Mouse (Mus musculus) midbrain, postnatal 0 days (tissue): ENCODE data around the gene Pitx2. TPM values are rescaled to one million over a fixed set of nuclear protein-coding genes. Genes with fewer than 3 reads are reported as not detected.

Experiments
- ATAC-seq: fragments of 200-750 bp; cut with Nextera tagmentation; 2 replicates; pipeline ENCODE4 v1.8.0; 2017; ENCODE audit warnings: moderate number of reproducible peaks, mild to moderate bottlenecking, moderate TSS enrichment, moderate library complexity; ENCODE audit not compliant: low FRiP score
- DNase-seq: peaks from one replicate; pipeline ENCODE4 v3.0.0-alpha.2; 2015; ENCODE audit warnings: low spot score
- H3K27ac ChIP-seq: fragments of 300-500 bp; sonication (generic); 2 replicates; pipeline ENCODE4 v1.5.1; 2014; ENCODE audit warnings: low read depth, mild to moderate bottlenecking, low read length, mixed read lengths
- H3K27me3 ChIP-seq: fragments of 300-500 bp; sonication (generic); 2 replicates; pipeline ENCODE4 v1.6.1; 2014; ENCODE audit warnings: low read length, control low read depth, mixed read lengths; ENCODE audit not compliant: insufficient read depth
- H3K36me3 ChIP-seq: fragments of 300-500 bp; sonication (generic); 2 replicates; pipeline ENCODE4 v1.6.1; 2014; ENCODE audit warnings: low read length, control low read depth, mixed read lengths; ENCODE audit not compliant: insufficient read depth
- H3K4me1 ChIP-seq: fragments of 300-500 bp; sonication (generic); 2 replicates; pipeline ENCODE4 v1.6.1; 2014; ENCODE audit warnings: mild to moderate bottlenecking, control low read depth, antibody characterized with exemption, low read length, mixed read lengths; ENCODE audit not compliant: insufficient read depth
- H3K4me2 ChIP-seq: fragments of 300-500 bp; sonication (generic); 2 replicates; pipeline ENCODE4 v1.6.1; 2014; ENCODE audit warnings: low read depth, mild to moderate bottlenecking, low read length, mixed read lengths; ENCODE audit not compliant: poor library complexity, severe bottlenecking
- H3K4me3 ChIP-seq: fragments of 300-500 bp; sonication (generic); 2 replicates; pipeline ENCODE4 v1.5.1; 2014; ENCODE audit warnings: low read depth, mild to moderate bottlenecking, low read length, moderate library complexity
- H3K9ac ChIP-seq: fragments of 300-500 bp; sonication (generic); replicated peaks from 2 replicates; pipeline ENCODE4 v1.6.1; 2014; ENCODE audit warnings: mild to moderate bottlenecking, low read length, moderate library complexity, mixed read lengths; ENCODE audit not compliant: poor library complexity, severe bottlenecking
- H3K9me3 ChIP-seq: fragments of 300-500 bp; sonication (generic); 2 replicates; pipeline ENCODE4 v1.6.1; 2016; ENCODE audit warnings: low read length, control low read depth
- CTCF ChIP-seq: IDR thresholded peaks from 2 replicates; pipeline ENCODE4 v1.5.1; 2016; ENCODE audit warnings: antibody characterized with exemption, mild to moderate bottlenecking
- WGBS: fragments of 180-500 bp; shearing (Covaris S2); extraction: QIAGEN DNeasy Blood & Tissue Kit; methylation state at CpG from one replicate; pipeline ENCODE4 v1.1.7; 2014; 5-methylcytosine and 5-hydroxymethylcytosine counted together
- polyA plus RNA-seq: library from polyadenylated mRNA; unstranded; fragments of >200 nt; fragmentation: Nextera tagmentation; extraction: Ambion mirVana; gene quantifications from 2 replicates; pipeline ENCODE4 v1.2.1, GENCODE M21; 2015
- total RNA-seq: library from RNA; depleted of rRNA; stranded (reverse); fragments of >200 nt; gene quantifications from 2 replicates; pipeline ENCODE4 v1.2.3, GENCODE M21; 2014

The Pitx2 gene
- total and polyA plus RNA-seq, 2 experiments from 2014 or later: 10.4 to 28.7 TPM

DNA sequence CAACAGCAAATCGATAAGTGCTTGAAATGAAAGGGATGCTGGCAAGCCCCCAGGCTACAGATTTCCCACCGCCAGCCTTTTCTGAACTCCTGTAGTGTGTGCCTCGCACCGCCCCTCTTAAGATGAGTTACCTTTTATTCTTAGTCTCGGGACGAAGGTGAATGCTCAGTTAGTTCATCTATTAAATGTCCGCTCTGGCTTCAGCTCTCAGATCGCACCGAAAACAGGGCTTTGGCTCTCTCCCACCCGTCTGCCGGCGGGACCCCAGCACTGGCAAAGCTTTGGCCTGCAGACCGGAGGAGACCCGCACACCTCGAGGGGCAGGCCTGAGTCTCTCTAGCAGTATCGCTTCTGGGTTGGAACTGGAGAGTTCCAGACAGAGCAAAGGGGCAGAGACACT lies 4.6 kb upstream of the Pitx2 start:
- H3K4me1 ChIP-seq: no peaks in the 10 kb centered on the region
- no peak overlapping the region for H3K27ac ChIP-seq
- H3K9me3 ChIP-seq: no peaks in the 10 kb centered on the region
- no peak overlapping the region for H3K9ac ChIP-seq
- DNase-seq (no peak), ATAC-seq (no peak)
- no peaks in the 10 kb centered on the region for H3K36me3 ChIP-seq
- H3K4me3 ChIP-seq: no peak overlapping the region
- no peak for TF ChIP-seq CTCF
- H3K27me3 ChIP-seq: peaks cover 71% of the 10 kb centered on the region
- under 1% methylated on average over 16 of the region's 16 CpGs for WGBS
- no peak overlapping the region for H3K4me2 ChIP-seq

DNA sequence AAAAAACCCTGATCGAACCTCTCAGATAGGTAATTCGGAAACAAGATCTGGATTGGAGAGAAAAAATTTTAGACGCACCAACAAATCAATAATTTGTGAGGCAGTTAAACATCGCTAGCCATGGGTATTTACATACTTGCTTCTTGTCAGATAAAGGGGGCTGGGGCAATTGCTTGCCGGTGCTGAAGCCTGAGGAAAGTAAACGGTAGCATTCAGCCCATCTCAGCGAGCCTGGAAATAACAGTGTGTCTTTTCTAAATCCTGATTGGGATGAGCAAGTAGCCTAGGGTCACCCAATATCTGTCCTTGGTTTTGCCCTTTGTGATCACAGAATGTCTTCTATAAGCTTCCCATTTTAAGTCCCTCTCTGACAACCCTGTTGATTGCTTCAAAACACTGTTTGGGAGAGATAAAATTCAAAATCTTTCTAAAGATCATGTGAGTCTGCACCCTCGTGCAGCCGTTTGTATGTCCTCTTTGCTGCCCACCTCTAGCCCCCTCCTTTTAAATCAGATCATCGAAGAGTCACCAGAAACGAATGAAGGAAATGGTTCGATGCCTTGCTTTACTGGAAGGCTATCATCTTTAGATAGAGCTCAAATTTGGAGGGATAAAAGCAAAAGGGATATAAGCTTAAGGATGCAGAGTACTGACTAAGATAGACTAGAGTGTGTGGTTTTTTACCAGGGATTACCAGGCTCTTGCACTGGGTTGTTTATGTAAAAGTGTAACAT lies 3.7 kb upstream of the Pitx2 start:
- Histone ChIP-seq H3K36me3 (no peaks in the 10 kb centered on the region), H3K9ac (no peak overlapping the region), H3K27ac (no peak overlapping the region), H3K4me3 (no peak overlapping the region), H3K4me1 (no peaks in the 10 kb centered on the region), H3K27me3 (peaks cover 71% of the 10 kb centered on the region), H3K4me2 (no peak overlapping the region), H3K9me3 (no peaks in the 10 kb centered on the region)
- WGBS: 4% methylated on average over 12 of the region's 12 CpGs
- DNase-seq: no peak
- TF ChIP-seq CTCF: no peak
- no peak for ATAC-seq

DNA sequence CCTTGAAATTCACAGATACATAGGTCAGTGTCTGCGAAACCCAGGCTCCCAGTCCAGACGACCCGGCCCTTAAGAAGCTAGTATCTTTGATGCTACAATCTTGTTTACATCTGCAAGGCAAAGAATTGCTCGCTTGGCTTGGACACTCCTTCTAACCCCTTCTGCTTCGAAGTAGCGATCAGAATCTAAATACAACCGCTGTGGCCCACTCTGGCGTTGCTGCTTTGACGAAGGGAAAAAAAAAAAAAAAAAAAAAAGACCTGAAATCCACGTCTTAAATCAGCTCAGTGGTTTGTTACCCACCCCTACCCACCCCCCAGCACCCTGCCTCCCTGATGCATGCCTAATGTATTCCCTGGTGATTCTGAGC lies 3.1 kb upstream of the Pitx2 start:
- Histone ChIP-seq H3K9ac (no peak overlapping the region), H3K4me2 (no peak overlapping the region), H3K9me3 (no peaks in the 10 kb centered on the region), H3K27ac (no peak overlapping the region), H3K4me3 (no peak overlapping the region), H3K4me1 (no peaks in the 10 kb centered on the region), H3K36me3 (no peaks in the 10 kb centered on the region), H3K27me3 (peaks cover 69% of the 10 kb centered on the region)
- under 1% methylated on average over 10 of the region's 10 CpGs for WGBS
- no peak for TF ChIP-seq CTCF
- no peak for ATAC-seq
- DNase-seq: no peak

DNA sequence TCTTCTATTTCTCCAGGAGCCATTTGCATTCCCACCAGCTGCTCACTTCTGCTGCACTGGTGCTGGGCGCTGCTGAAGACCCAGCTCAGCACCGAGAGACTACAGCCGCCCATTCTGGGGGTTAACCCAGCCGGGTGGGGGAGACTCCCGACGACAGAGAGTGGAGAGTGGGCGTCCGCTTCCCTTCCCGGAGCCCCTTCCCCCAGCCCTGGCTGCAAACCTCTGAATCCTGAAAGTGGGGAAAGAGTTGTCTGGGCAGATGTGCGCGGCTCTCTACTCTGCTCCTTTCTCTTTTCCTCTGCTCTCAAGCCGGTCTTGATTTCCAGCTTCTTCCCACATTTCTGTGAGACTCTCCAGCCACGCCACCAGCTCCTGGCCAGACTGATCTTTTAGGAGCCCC lies 2.6 kb upstream of the Pitx2 start:
- Histone ChIP-seq H3K4me3 (no peak overlapping the region), H3K4me1 (no peaks in the 10 kb centered on the region), H3K4me2 (no peak overlapping the region), H3K36me3 (no peaks in the 10 kb centered on the region), H3K9ac (no peak overlapping the region), H3K27ac (no peak overlapping the region), H3K9me3 (no peaks in the 10 kb centered on the region), H3K27me3 (peaks cover 69% of the 10 kb centered on the region)
- 0% methylated on average over 13 of the region's 13 CpGs for WGBS
- DNase-seq (no peak), ATAC-seq (no peak)
- no peak for TF ChIP-seq CTCF

DNA sequence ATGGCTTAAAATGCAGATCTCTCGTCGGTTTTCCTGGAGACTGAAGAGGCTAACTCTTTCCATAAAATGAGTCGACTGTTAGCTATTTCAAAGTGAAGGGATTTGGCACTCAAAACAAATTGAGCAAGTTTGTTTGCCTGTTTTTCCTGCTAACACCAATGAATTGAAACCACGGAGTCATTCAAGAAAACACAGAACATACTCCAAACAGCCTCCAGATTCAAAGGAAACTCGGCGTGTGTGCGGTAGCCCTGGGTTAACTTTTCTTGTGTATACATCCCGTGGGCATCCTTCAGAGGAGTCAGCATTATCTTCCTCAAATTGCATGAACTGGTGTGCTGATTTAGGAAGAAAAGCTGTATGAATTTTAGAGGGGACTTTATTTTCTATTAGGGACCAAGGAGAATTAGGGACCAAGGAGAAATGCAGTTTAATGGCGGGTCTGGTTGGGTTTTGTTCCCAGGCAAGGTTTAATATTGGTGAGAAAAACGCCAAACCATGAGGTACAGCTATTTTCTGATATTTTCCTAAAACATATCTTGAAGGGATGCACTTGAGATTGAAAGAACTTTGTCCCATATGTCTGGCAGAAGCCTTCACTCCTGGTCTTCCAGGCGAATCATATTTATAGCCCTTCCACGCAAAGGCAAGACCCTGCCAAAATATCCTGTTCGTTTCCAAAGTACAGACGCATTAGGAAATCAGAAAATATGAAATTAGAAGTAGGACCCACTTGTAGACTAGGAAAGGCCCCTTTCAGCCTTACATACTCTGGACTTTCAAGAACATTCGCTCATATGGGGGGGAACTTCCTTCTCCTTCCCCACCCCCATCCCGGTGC lies 1.7 kb upstream of the Pitx2 start:
- no peak overlapping the region for H3K4me3 ChIP-seq
- H3K4me1 ChIP-seq: no peaks in the 10 kb centered on the region
- H3K9me3 ChIP-seq: no peaks in the 10 kb centered on the region
- WGBS: 3% methylated on average over 16 of the region's 16 CpGs
- no peaks in the 10 kb centered on the region for H3K36me3 ChIP-seq
- DNase-seq: no peak
- no peak overlapping the region for H3K4me2 ChIP-seq
- H3K27ac ChIP-seq: no peak overlapping the region
- no peak for TF ChIP-seq CTCF
- no peak for ATAC-seq
- no peak overlapping the region for H3K9ac ChIP-seq
- H3K27me3 ChIP-seq: peaks cover 70% of the 10 kb centered on the region

DNA sequence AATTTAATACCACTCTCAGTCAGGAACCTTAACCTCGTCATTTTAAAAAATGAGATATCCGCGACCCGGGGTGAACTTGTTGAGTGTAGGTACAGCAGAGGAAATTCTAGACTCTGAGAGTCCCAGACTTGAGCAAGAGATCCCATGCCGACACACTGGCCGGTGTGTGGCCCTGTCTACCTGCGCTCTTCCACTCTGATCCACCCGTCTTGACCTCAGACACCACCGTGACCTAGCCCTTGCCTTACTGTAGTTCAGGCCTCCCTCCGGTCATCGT lies 1.1 kb upstream of the Pitx2 start:
- DNase-seq: no peak
- H3K27ac ChIP-seq: no peak overlapping the region
- peaks cover 69% of the 10 kb centered on the region for H3K27me3 ChIP-seq
- no peaks in the 10 kb centered on the region for H3K36me3 ChIP-seq
- H3K9ac ChIP-seq: no peak overlapping the region
- no peaks in the 10 kb centered on the region for H3K4me1 ChIP-seq
- under 1% methylated on average over 11 of the region's 11 CpGs for WGBS
- TF ChIP-seq CTCF: no peak
- H3K9me3 ChIP-seq: no peaks in the 10 kb centered on the region
- no peak overlapping the region for H3K4me3 ChIP-seq
- H3K4me2 ChIP-seq: no peak overlapping the region
- no peak for ATAC-seq
